Mouse (Mus musculus): ENCODE data around the gene Parp8. TPM values are rescaled to one million over a fixed set of nuclear protein-coding genes. Genes with fewer than 3 reads are reported as not detected.
A peak's percentile ranks its signal among the peaks of the same experiment; 100 is the strongest.

Parp8 gene
- polyA plus RNA-seq, 1 experiment from 2014 or later = 12.1 TPM

GRCm38 (mm10) chr13:116908284-116908683, 117.1 kb downstream of the Parp8 start:
- H3K9ac ChIP-seq = no peak overlapping the region
- H3K4me2 ChIP-seq = no peak overlapping the region
- H3K36me3 ChIP-seq = peaks cover 21% of the 10 kb centered on the region
- no peaks in the 10 kb centered on the region for H3K27me3 ChIP-seq (replicated peaks)
- ATAC-seq (ENCODE audit: extremely low read depth, insufficient number of reproducible peaks, low FRiP score, low TSS enrichment) = no peak
- no peaks in the 10 kb centered on the region for H3K9me3 ChIP-seq
- WGBS = 77% methylated on average over 3 of the region's 3 CpGs
- no peak overlapping the region for H3K4me3 ChIP-seq
- H3K4me1 ChIP-seq = no peaks in the 10 kb centered on the region
- no peak overlapping the region for H3K27ac ChIP-seq (replicated peaks)

DNA sequence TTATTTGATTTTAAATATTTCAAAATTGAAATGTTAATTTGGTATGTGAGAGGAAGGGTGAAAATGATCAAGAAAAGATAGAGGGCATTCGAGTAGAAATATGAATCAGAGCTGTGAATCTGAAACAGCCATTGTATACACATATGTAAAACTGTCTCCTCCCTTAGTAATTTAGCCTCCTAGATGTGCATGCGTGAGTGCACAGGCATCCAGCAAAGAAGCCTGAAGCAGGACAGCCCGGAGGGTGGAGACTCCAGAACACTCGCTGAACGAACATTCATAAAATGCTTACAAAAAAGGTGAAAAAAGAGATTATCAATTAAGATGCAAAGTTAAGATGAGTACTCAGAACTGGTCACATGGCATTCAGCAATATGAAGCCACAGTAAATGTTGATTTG, 121.9 kb downstream of the Parp8 start:
- Histone ChIP-seq H3K27me3 (replicated peaks) (no peaks in the 10 kb centered on the region), H3K4me2 (no peak overlapping the region), H3K4me3 (no peak overlapping the region), H3K9ac (no peak overlapping the region), H3K36me3 (peaks cover 20% of the 10 kb centered on the region), H3K4me1 (no peaks in the 10 kb centered on the region), H3K9me3 (no peaks in the 10 kb centered on the region), H3K27ac (replicated peaks) (no peak overlapping the region)
- no peak for ATAC-seq (ENCODE audit: extremely low read depth, insufficient number of reproducible peaks, low FRiP score, low TSS enrichment)
- WGBS = 82% methylated on average over 5 of the region's 5 CpGs

GRCm38 (mm10) chr13:116898395-116898794, 126.9 kb downstream of the Parp8 start:
- Histone ChIP-seq H3K36me3 (peaks cover 36% of the 10 kb centered on the region), H3K9me3 (no peaks in the 10 kb centered on the region), H3K9ac (no peak overlapping the region), H3K27me3 (replicated peaks) (no peaks in the 10 kb centered on the region), H3K27ac (replicated peaks) (no peak overlapping the region), H3K4me3 (no peak overlapping the region), H3K4me1 (no peaks in the 10 kb centered on the region), H3K4me2 (no peak overlapping the region)
- no peak for ATAC-seq (ENCODE audit: extremely low read depth, insufficient number of reproducible peaks, low FRiP score, low TSS enrichment)
- WGBS = 68% methylated on average over 5 of the region's 5 CpGs

DNA sequence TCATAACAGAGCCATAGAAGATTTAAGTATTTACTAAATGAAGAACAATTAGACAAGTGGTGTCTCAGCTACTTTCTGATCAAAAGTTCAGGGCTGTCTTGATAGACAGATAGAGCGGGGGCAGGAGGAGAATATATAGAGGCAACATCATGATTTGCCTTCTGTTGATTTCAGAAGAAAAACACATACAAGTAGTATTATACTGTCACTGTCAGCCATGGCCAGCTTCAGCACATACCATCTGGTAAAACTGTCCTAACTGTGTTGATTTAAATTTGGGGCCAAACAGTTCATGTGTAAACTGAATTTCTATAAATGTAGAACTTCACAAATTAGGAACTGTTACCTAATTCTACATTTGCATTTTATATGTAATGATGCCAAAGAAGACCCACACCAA, 127.6 kb downstream of the Parp8 start:
- H3K36me3 ChIP-seq = peaks cover 40% of the 10 kb centered on the region
- H3K27me3 ChIP-seq (replicated peaks) = no peaks in the 10 kb centered on the region

GRCm38 (mm10) chr13:116884422-116884942, 140.9 kb downstream of the Parp8 start:
- Histone ChIP-seq H3K9ac (no peak overlapping the region), H3K27ac (replicated peaks) (no peak overlapping the region), H3K27me3 (replicated peaks) (no peaks in the 10 kb centered on the region), H3K4me1 (peaks cover 9% of the 10 kb centered on the region), H3K9me3 (no peaks in the 10 kb centered on the region), H3K4me2 (no peak overlapping the region), H3K4me3 (no peak overlapping the region), H3K36me3 (peaks cover 14% of the 10 kb centered on the region)
- 64% methylated on average over 9 of the region's 9 CpGs for WGBS
- ATAC-seq (ENCODE audit: extremely low read depth, insufficient number of reproducible peaks, low FRiP score, low TSS enrichment) = no peak

More for the DNA sequence above, 127.6 kb downstream of the Parp8 start:
- WGBS = 74% methylated on average over 1 of the region's 1 CpGs
- no peak overlapping the region for H3K4me2 ChIP-seq
- H3K4me1 ChIP-seq = no peaks in the 10 kb centered on the region
- H3K4me3 ChIP-seq = no peak overlapping the region
- H3K9ac ChIP-seq = no peak overlapping the region
- no peaks in the 10 kb centered on the region for H3K9me3 ChIP-seq
- ATAC-seq (ENCODE audit: extremely low read depth, insufficient number of reproducible peaks, low FRiP score, low TSS enrichment) = no peak
- H3K27ac ChIP-seq (replicated peaks) = no peak overlapping the region

- peak; percentile 76; the same call in 1 of the 2 replicates for ATAC-seq (ENCODE audit: extremely low read depth, insufficient number of reproducible peaks, low FRiP score, low TSS enrichment)
- no peak overlapping the region for H3K4me2 ChIP-seq
- H3K27me3 ChIP-seq (replicated peaks) = no peaks in the 10 kb centered on the region
- H3K4me1 ChIP-seq = peaks cover 9% of the 10 kb centered on the region; the same call in 1 of the 2 replicates
- peaks cover 25% of the 10 kb centered on the region for H3K36me3 ChIP-seq
- H3K27ac ChIP-seq (replicated peaks) = peak overlapping the region; percentile 49
- no peak overlapping the region for H3K4me3 ChIP-seq
- WGBS = 43% methylated on average over 7 of the region's 7 CpGs
- H3K9ac ChIP-seq = no peak overlapping the region
- no peaks in the 10 kb centered on the region for H3K9me3 ChIP-seq
Observed at GRCm38 (mm10) chr13:116882226-116882625, 143.1 kb downstream of the Parp8 start.

DNA sequence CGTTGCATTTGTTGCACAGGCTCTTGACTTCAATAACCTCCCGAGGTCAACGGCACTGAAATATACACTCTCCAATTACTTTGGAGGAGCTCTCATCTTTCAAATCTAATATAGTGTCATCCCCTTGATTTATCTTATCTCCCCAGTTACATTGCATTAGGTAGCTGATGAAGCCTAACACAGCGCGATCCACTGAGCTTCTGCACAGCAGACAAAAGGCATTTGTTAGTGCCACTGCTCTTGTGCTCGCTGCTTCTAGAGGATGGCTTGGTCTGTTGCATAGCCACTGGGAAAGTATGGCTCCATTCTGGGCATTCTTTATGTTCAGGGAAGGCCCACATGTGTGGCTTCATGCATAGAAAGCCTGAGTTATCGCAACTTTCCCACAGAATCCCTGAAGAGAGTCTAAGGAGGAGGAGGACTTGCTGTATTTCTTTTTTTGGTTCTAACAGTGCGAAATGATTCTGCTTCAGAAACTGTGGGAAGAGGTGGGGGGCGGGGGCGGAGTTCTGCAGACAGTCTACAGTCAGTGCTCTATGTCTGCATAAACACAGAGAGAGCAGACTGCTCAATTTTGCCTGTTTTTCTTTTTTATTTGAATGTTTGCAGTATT, 145.7 kb downstream of the Parp8 start:
- Histone ChIP-seq H3K9ac (no peak overlapping the region), H3K4me3 (no peak overlapping the region), H3K4me1 (peaks cover 9% of the 10 kb centered on the region; the same call in 1 of the 2 replicates), H3K4me2 (no peak overlapping the region), H3K27ac (replicated peaks) (no peak overlapping the region), H3K36me3 (peaks cover 36% of the 10 kb centered on the region), H3K9me3 (no peaks in the 10 kb centered on the region), H3K27me3 (replicated peaks) (no peaks in the 10 kb centered on the region)
- WGBS = 85% methylated on average over 10 of the region's 10 CpGs
- no peak for ATAC-seq (ENCODE audit: extremely low read depth, insufficient number of reproducible peaks, low FRiP score, low TSS enrichment)

DNA sequence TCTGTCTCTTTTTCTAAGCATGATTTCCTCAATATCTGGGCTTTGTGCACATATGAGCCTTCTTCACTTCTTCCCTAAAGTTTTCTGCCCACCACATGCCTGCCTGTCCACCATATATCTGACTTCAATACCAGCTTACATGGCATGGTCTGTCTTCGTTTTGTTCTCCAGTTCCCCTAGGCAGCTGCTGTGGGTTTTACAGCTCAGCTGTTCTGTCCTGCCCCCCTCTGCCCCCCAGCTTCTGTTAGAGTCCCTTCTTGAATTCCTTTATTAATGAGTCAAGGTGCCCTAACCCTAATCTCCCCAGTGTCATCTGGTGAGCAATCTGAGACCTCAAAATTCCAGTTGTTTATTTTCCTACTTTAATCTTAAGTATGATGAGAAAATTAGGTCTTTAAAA, 155.1 kb downstream of the Parp8 start:
- H3K36me3 ChIP-seq = peaks cover 57% of the 10 kb centered on the region
- H3K9me3 ChIP-seq = no peaks in the 10 kb centered on the region
- H3K4me1 ChIP-seq = no peaks in the 10 kb centered on the region
- H3K4me2 ChIP-seq = no peak overlapping the region
- ATAC-seq (ENCODE audit: extremely low read depth, insufficient number of reproducible peaks, low FRiP score, low TSS enrichment) = no peak
- H3K4me3 ChIP-seq = no peak overlapping the region
- H3K9ac ChIP-seq = no peak overlapping the region
- no peaks in the 10 kb centered on the region for H3K27me3 ChIP-seq (replicated peaks)
- no peak overlapping the region for H3K27ac ChIP-seq (replicated peaks)
- 66% methylated on average over 1 of the region's 1 CpGs for WGBS

DNA sequence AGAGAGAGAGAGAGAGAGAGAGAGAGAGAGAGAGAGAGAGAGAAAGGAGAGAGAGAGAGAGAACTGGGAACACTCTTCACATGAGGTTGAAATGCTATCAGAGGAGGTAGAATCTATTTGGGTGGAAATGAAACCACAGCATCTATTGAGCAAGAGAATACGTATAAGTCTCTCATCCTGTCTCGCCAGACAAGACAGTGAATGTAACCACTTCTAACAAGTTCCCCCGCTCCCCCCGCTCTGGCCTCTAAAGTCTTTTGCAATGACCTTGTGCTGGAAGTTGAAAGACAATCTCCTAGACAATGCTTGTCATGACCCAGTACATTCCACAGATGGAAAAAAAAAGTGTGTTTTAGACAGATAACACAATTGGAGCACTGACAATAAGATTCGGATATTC, 181.4 kb downstream of the Parp8 start:
- no peak overlapping the region for H3K9ac ChIP-seq
- H3K4me3 ChIP-seq = no peak overlapping the region
- H3K4me1 ChIP-seq = peaks cover 9% of the 10 kb centered on the region
- ATAC-seq (ENCODE audit: extremely low read depth, insufficient number of reproducible peaks, low FRiP score, low TSS enrichment) = no peak
- no peak overlapping the region for H3K27ac ChIP-seq (replicated peaks)
- no peaks in the 10 kb centered on the region for H3K36me3 ChIP-seq
- 38% methylated on average over 5 of the region's 5 CpGs for WGBS
- no peaks in the 10 kb centered on the region for H3K9me3 ChIP-seq
- no peak overlapping the region for H3K4me2 ChIP-seq
- no peaks in the 10 kb centered on the region for H3K27me3 ChIP-seq (replicated peaks)

DNA sequence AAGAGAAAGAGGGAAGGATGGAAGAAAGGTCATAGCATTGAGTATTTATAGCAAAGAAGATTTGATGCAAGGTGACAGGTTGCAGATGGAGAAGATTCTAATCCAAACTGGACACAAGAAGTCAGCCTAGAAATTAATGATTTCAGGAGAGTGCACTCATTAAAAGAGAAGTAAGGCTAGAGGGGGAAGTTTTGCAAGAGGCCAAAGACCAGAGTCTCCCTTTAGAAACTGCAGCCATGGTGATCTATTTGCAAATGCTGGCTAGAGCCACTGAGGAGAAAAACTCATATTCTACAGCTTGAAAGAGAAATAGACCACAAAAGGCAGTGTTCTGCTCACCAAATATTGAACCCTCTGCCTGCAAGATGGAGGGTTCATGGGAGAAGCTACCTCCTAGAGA, 194.4 kb downstream of the Parp8 start:
- no peak for ATAC-seq (ENCODE audit: extremely low read depth, insufficient number of reproducible peaks, low FRiP score, low TSS enrichment)

DNA sequence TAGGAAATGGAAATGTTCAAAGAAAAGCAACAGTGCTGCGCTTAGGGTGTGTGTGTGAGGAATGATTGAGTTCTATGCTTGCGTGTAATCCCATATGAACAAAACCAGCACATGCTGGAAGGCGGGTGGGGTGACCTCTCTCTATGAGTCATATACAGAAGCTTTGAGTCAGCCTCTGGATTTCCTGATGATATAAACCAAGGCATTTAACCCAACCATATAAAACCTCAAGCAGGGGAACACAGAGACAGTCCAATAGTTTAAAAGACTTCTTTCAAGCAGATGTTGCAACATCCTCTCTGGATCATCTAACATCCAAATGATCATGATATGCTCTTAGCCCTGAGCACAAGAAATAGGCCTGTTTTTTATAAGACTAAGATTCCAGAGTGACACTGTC, 196.3 kb downstream of the Parp8 start:
- WGBS = 72% methylated on average over 3 of the region's 3 CpGs
- Histone ChIP-seq H3K27me3 (replicated peaks) (no peaks in the 10 kb centered on the region), H3K4me2 (no peak overlapping the region), H3K36me3 (no peaks in the 10 kb centered on the region), H3K9ac (no peak overlapping the region), H3K27ac (replicated peaks) (no peak overlapping the region), H3K4me1 (no peaks in the 10 kb centered on the region), H3K9me3 (no peaks in the 10 kb centered on the region), H3K4me3 (no peak overlapping the region)
- ATAC-seq (ENCODE audit: extremely low read depth, insufficient number of reproducible peaks, low FRiP score, low TSS enrichment) = no peak

More for the DNA sequence above, 194.4 kb downstream of the Parp8 start:
- no peak overlapping the region for H3K4me2 ChIP-seq
- no peaks in the 10 kb centered on the region for H3K27me3 ChIP-seq (replicated peaks)
- no peaks in the 10 kb centered on the region for H3K36me3 ChIP-seq
- H3K9ac ChIP-seq = no peak overlapping the region
- no peak overlapping the region for H3K27ac ChIP-seq (replicated peaks)
- no peaks in the 10 kb centered on the region for H3K4me1 ChIP-seq
- H3K9me3 ChIP-seq = no peaks in the 10 kb centered on the region
- H3K4me3 ChIP-seq = no peak overlapping the region

DNA sequence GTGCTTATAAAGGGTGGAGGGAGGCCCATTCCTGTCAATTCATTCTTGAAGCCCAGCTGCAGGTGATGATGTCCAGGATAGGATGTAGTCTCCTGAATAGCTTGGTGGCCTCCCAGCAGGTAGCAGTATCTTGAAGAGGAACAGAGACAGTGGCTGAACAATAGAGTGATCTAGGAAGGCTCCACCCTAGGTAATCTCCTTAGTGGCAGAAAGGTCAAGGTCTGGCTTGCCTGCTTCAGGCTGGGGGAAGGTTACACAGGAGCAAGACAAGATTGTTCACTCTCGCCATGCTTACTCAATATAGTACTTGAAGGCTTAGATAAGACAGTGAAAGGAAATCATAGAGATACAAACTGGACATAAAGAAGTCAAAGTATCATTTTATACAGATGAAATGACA, 213.9 kb downstream of the Parp8 start:
- no peak overlapping the region for H3K4me3 ChIP-seq
- no peaks in the 10 kb centered on the region for H3K27me3 ChIP-seq (replicated peaks)
- H3K9me3 ChIP-seq = no peaks in the 10 kb centered on the region
- no peaks in the 10 kb centered on the region for H3K36me3 ChIP-seq
- no peaks in the 10 kb centered on the region for H3K4me1 ChIP-seq
- H3K27ac ChIP-seq (replicated peaks) = no peak overlapping the region
- no peak overlapping the region for H3K9ac ChIP-seq
- no peak for ATAC-seq (ENCODE audit: extremely low read depth, insufficient number of reproducible peaks, low FRiP score, low TSS enrichment)
- 48% methylated on average over 1 of the region's 1 CpGs for WGBS
- H3K4me2 ChIP-seq = no peak overlapping the region

All from heart, embryonic 13.5 days (tissue).